Comparison of ENCODE assay signal across 22 mouse cellular contexts in the genomic region with DNA sequence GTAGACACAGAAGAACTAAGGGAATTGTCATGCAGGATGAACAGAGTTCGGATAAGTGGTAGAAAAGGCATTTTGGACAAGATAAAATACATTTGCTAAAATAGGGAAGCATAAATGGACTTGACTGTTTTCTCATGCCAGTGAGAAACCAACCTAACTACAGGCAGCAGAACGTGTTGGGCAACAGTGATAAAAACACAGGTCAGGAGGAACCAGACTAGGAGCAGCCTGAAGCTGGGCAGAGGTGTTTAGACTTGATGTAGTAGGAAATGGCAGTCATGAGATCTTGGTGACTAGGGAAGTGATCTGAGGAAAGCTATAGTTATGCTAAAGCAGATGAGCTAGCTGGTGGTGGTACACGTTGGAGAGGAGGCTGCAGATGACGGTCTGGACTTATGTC.
DNase-seq lines count a peak whose midpoint lies in the region; ATAC-seq and TF ChIP-seq lines count a peak whose summit lies in the region.
"Had no signal": no experiment of that assay in that cellular context is flagged by ENCODE, and none has a peak within 500 bp of the region (broad histone marks: within the 10 kb centered on the region; RNA-seq: fewer than 3 reads in every experiment).

No protein-coding gene starts in this region.

- H3K36me3 ChIP-seq in ES-E14 (ENCODE audit: control insufficient read depth, insufficient read depth, low read length, poor library complexity, severe bottlenecking) = no peaks in the 10 kb centered on the region
- H3K36me3 ChIP-seq: embryonic facial prominence, embryonic 12.5 days; embryonic facial prominence, embryonic 15.5 days; hindbrain, embryonic 12.5 days; hindbrain, embryonic 15.5 days had no signal

- no peak overlapping the region for H3K9ac ChIP-seq in ES-E14 (ENCODE audit: insufficient read depth, low read depth, low read length, poor library complexity, severe bottlenecking)
- H3K9ac ChIP-seq: embryonic facial prominence, embryonic 12.5 days; embryonic facial prominence, embryonic 15.5 days; forebrain, postnatal 0 days; hindbrain, embryonic 12.5 days; hindbrain, embryonic 15.5 days had no signal

- no peaks in the 10 kb centered on the region for H3K9me3 ChIP-seq in ES-E14 (ENCODE audit: control insufficient read depth, insufficient read depth, low read depth, low read length)
- H3K9me3 ChIP-seq: embryonic facial prominence, embryonic 12.5 days; embryonic facial prominence, embryonic 15.5 days; hindbrain, embryonic 12.5 days; hindbrain, embryonic 15.5 days had no signal

- H3K4me3 ChIP-seq in ES-E14 (ENCODE audit: insufficient read depth in 1 of 2, low read depth in 1 of 2, low read length in 2 of 2, poor library complexity in 1 of 2, severe bottlenecking in 1 of 2) = no peak overlapping the region
- H3K4me3 ChIP-seq: embryonic facial prominence, embryonic 12.5 days; embryonic facial prominence, embryonic 15.5 days; hindbrain, embryonic 12.5 days; hindbrain, embryonic 15.5 days had no signal

- ATAC-seq in granulocyte monocyte progenitor cell, adult 5-6 weeks (replicated peaks; ENCODE audit: poor library complexity, severe bottlenecking) = peak; percentile 86
- ATAC-seq: forebrain, embryonic 14.5 days; forebrain, postnatal 0 days; intestine, postnatal 0 days had no signal

- no peak overlapping the region for H3K27ac ChIP-seq in ES-E14 (ENCODE audit: insufficient read depth, low read depth, low read length, poor library complexity, severe bottlenecking)
- H3K27ac ChIP-seq: embryonic facial prominence, embryonic 12.5 days; embryonic facial prominence, embryonic 15.5 days; hindbrain, embryonic 12.5 days; hindbrain, embryonic 15.5 days had no signal

- in situ Hi-C loops in ES-E14 (cut with MboI; ENCODE audit: low sequenced_read_pairs in 2 of 2, unreplicated experiment in 2 of 2) = no loop called here

- peaks cover 0 to 4% of the 10 kb centered on the region in 2 experiments; a peak in 1 of 4 replicates for H3K4me1 ChIP-seq in ES-E14 (ENCODE audit: control insufficient read depth in 2 of 2, insufficient read depth in 2 of 2, low read length in 2 of 2, poor library complexity in 1 of 2)
- H3K4me1 ChIP-seq: embryonic facial prominence, embryonic 12.5 days; embryonic facial prominence, embryonic 15.5 days; hindbrain, embryonic 12.5 days; hindbrain, embryonic 15.5 days had no signal

- DNase-seq in ES-E14 (ENCODE audit: low read depth, low spot score) = peak; percentile 15
- DNase-seq in R1 (ENCODE audit: low read depth, low spot score) = peak; percentile 26
- no peak for DNase-seq in neural tube, embryonic 10.5 days (ENCODE audit: extremely low spot score, low spot score)
- no peak for DNase-seq in spleen, adult 18-20 months
- no peak for DNase-seq in layer of hippocampus, adult 9-10 months (ENCODE audit: low spot score)
- DNase-seq: adrenal gland, postnatal 10 days; adrenal gland, postnatal 36 days; B cell, adult 2 months; cerebellum, adult 18-20 months; cerebellum, adult 9-10 months; cerebellum, postnatal 14 days; forebrain, postnatal 0 days; gastrocnemius, postnatal 10 days; gastrocnemius, postnatal 36 days; heart, adult 11 months had no signal

TF ChIP-seq in ES-E14, 5 proteins besides CTCF, POLR2A, EP300 and RAD21:
- no peak for TF ChIP-seq CHD2 (IDR thresholded peaks at IDR 0.05; ENCODE audit: low read depth, low read length)

Comparison
In these comparisons a context has a peak if more than half of its experiments do, and no peak if none do; other contexts are left out.
1. DNase-seq: peak in ES-E14 (single experiment) and R1 (single experiment); none in neural tube, embryonic 10.5 days (single experiment), spleen, adult 18-20 months (0 of 2) and layer of hippocampus, adult 9-10 months (single experiment).